Mouse (Mus musculus) spleen, adult 12 weeks (tissue): ENCODE data around the gene Arhgef10l.
A peak's percentile ranks its signal among the peaks of the same experiment; 100 is the strongest.
"Not testable (repeated sequence)": the region's sequence is repeated elsewhere in the genome, so short reads cannot be mapped to it uniquely, and the experiment has no call there.

Experiments used
- DNase-seq: peaks from one replicate; pipeline ENCODE4 v3.0.0; 2022; ENCODE audit warnings: low spot score

Arhgef10l gene

GRCm38 (mm10) chr4:140605790-140606189, 60.0 kb downstream of the Arhgef10l start:
- no peak for DNase-seq

GRCm38 (mm10) chr4:140605247-140605646, 60.6 kb downstream of the Arhgef10l start:
- DNase-seq = no peak

DNA sequence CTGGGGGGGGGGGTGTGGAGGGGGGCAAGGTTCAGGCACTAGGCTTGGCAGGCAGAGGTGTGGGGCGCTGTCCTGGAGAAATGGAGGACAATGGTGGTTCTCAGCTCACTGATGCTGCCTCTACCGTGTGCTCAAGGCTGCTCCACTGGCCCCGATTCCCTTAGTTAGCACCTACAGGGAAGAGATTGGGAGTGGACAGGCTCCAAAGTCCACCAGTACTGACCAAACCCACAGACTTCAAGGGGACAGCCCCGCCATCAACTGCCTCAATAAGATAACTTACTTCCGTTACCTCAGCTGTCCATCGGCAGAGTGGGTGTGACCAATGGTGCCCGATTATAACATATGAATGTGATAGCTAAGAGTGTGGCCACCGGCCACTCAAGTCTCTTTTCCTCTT, 61.3 kb downstream of the Arhgef10l start:
- no peak for DNase-seq

DNA sequence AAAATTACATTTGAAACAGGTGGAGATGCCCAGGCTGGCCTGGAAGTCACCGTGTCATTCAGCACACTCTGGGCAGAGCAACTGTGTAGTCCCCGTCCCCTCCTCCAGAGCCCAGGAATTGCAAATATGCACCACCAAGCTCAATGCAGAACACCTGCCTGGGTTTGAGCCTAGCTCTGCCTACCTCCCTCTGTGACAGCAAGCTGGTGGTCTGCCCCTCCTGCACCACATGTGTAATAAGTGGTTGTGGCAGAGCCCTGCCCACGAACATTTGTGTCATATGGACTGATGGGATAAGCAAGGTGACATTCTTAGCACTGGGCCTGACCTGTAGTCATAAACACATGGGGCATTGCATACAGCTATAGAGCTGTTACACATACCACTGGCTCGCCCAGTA, 63.8 kb downstream of the Arhgef10l start:
- DNase-seq = no peak

DNA sequence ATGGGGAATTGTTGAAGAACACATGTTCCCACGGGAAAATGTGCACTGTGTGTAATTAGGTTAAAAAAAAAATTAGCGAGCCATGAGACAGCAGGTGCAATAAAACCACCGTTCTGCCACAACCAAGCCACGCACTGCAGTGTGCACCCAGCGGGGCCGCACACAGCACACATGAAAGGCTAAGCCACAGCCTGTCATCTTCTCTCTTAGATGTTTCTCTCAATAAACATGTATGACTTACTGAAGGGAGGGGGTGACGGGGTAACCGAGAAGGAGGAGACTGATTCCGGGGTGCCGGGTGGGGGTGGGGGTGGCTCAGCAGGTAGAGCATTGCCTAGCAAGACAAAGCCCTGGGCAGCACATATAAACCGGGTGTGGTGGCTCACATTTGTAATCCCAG, 64.7 kb downstream of the Arhgef10l start:
- DNase-seq = no peak

DNA sequence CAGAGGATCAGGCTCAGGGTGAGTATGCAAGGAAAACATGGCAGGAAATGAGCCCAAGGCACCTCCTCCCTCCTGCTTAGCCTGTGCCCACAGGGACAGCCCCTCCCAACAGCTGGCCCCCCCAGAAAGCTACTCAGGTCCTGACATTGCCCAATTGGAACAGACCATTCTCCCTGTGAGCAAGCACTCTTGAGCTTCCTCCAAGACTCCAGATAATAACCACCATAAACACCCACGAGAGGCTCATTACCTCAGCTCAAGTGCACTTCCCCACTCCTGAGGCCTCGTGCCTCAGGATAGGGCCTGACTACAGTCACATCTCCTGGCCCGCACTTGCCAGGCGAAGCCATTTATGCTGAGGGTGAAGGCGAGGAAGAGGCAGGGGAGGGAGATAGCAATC, 67.0 kb downstream of the Arhgef10l start:
- no peak for DNase-seq

DNA sequence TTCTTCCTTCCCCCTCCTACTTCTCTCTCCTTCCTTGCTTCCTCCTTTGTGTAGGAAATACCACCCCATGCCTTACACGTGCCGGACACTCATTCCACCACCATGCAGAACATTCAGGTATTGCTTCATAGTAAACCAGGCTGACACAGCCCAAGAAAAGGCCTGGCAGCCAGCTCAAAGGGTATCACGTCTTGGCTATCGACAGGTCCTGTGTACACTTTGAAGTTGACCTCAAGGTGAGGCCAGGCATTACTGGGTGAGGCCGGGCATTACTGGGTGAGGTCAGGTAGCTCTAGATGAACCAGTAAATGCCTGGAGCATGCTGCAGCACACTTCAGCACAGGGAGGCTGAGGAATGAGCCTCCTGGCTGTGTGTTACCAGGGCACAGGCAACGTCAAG, 67.9 kb downstream of the Arhgef10l start:
- DNase-seq = no peak

GRCm38 (mm10) chr4:140597378-140597777, 68.4 kb downstream of the Arhgef10l start:
- DNase-seq = no peak

DNA sequence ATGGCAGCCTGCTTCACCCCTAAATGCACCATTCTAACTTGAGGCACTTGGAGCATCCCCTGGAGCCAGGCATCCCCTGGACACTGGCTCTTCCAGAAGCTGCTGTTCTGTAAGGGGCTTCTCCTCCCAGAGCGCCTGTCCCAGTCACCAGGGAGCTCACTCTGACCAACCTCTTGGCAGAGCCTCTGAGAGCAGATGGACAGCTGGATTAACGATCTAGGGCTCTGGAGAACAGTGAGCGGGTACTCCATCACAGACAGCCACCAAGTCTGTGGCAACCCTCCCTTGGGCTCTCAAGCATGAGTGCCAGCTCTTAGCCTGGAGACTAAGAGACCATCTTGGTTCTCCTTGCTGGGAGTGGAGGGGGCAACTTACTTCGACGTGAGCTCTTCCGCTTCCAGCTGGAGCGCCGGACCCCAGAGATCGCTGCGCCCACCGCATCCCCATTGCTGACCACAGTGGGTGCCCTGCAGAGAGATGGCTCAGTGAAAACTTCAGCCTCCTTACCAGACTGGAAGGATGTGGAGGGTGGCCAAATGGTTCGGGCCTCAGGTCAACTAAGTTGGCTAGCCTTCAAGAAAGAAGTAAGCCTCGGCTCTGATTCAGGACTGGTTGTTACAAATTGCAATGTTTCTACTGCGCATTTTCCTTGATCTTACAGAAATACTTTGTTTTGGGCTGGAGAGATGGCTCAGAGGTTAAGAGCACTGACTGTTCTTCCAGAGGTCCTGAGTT, 71.9 kb downstream of the Arhgef10l start:
- no peak for DNase-seq

- no peak for DNase-seq
Measured at GRCm38 (mm10) chr4:140592990-140593770, 72.6 kb downstream of the Arhgef10l start.

- peak; percentile 27 for DNase-seq
Measured at GRCm38 (mm10) chr4:140592217-140592759, 73.5 kb downstream of the Arhgef10l start.

DNA sequence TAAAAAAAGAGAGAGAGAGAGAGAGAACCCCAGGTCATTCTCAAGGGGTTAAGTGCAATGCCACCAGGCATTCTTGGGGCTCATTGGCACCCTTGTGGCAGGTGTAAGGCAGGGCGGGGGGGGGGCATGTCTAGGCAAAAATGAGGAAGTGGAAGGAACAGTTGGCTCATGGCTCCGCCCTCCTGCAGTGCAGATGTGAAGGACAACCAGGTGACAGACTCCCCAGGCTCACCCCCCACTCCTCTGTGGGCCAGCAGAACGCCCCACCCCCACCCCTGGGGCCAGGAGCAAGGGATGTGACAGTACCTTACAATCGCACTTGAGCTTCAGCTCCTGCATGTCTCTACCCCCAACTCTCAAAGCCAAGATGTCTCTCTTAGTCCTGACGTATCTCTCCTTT, 79.3 kb downstream of the Arhgef10l start:
- DNase-seq = peak; percentile 14

DNA sequence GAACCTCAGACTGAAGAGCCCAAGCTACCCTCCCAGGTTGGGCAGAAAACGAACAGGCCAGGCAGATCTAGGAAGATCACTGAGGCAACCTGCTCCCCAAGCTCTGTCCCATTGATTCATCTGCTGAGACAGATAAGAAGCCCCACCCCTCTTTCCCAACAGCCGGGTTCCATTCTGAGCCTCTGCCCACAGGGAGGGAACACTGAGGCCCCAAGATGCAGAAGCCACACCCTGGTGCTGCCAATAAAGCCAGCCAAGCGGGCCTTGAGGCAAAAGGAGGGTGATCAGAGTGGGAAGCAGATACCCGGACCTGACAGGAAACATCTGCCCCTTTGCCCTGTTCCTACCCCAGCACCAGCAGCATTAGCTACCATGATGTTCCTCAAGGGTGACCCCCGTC, 81.6 kb downstream of the Arhgef10l start:
- DNase-seq = no peak

GRCm38 (mm10) chr4:140582390-140583088, 83.3 kb downstream of the Arhgef10l start:
- DNase-seq = no peak

GRCm38 (mm10) chr4:140581730-140582389, 84.0 kb downstream of the Arhgef10l start:
- DNase-seq = no peak

GRCm38 (mm10) chr4:140581341-140581729, 84.5 kb downstream of the Arhgef10l start:
- DNase-seq = no peak

DNA sequence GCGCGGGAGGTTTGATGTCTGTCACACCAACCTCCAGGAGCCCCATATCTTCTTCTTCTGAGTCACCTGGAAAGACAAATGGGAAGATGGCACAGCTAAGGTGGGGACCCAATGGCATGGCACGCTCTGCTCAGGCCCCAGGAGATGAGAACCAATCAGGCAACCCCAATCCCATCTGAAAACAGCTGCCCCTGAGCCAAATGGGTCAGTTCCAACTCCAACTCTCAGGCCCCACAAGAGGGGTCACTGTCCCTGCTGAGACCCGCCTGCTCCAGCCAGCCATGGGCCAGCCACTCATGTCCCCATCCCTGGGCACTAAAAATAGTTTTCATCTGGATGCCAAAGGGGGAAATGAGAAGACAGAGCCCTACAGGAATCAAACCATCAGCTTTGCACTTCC, 84.9 kb downstream of the Arhgef10l start:
- no peak for DNase-seq

- no peak for DNase-seq
Measured at GRCm38 (mm10) chr4:140579576-140579975, 86.2 kb downstream of the Arhgef10l start.

DNA sequence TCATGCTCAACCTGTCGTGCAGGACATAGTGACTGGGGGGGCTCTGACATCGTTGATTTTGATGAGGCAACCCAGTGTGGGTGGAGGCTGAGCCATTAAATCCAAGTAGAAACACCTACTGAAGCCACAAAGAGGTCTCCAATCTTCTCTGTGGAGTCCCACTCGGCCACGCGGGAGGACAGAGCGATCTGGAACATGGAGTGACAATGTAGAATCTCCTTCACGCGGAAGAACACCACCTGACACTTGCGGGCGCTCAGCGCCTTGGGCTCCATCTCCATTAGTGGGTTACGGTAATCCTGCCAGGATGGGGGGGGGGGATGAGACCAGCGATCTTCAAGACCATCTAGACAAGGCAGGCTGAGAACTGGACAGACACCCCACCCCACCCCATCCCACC, 86.7 kb downstream of the Arhgef10l start:
- DNase-seq = no peak

GRCm38 (mm10) chr4:140576628-140577027, 89.2 kb downstream of the Arhgef10l start:
- no peak for DNase-seq

DNA sequence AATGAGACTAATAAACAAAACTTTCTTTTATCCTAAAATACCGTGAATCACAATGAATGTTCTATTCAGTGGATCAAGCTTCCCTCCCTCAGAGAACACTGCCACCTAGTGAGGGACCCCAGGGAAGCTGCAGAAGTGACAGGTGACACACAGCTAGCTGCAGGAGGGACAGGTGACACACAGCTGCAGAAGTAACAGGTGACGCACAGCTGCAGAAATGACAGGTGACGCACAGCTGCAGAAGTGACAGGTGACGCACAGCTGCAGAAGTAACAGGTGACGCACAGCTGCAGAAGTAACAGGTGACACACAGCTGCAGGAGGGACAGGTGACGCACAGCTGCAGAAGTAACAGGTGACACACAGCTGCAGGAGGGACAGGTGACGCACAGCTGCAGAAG, 90.9 kb downstream of the Arhgef10l start:
- not testable (repeated sequence) for DNase-seq

GRCm38 (mm10) chr4:140572376-140572775, 93.4 kb downstream of the Arhgef10l start:
- DNase-seq = no peak
